Mouse (Mus musculus) heart, adult 11 months (tissue): ENCODE measurements around the gene Pramef12.
A peak's percentile ranks its signal among the peaks of the same experiment; 100 is the strongest.

ENCODE experiments used
- DNase-seq: peaks from one replicate; pipeline ENCODE4 v3.0.0; 2022

Gene Pramef12

DNA sequence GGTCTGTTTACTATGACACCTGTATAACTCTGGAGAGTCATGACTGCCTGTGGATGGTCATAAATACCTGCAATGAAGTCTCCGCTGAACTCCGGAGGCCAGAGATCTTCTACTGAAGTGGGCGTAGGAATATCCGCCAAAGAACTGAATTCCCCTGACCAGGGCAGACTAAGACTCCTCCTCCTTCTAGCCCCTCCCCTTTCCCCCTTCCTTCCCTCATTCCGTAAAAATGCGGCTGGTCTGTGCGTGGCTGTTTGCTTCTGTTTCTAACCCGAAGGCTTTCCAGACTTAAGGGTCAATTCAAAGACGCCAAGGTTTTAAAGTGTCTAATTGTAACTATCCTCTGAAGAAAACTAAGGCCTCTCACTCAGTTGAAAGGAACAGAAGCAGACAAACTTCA lies at the start of gene Pramef12:
TSS of gene Pramef12 (minus strand) at position 175 of the 400 bp plus-strand sequence.
- DNase-seq, result no peak

- DNase-seq, result peak; percentile 21
Observed at GRCm38 (mm10) chr4:144453217-144453616, 45.0 kb upstream of the Pramef12 start, which contains the start of gene Gm9944. TSS of gene Gm9944 (minus strand) at chr4:144453317.

- peak; percentile 0 for DNase-seq
Observed at GRCm38 (mm10) chr4:144448546-144448945, 40.3 kb upstream of the Pramef12 start.

- no peak for DNase-seq
Observed at GRCm38 (mm10) chr4:144441582-144441981, 33.3 kb upstream of the Pramef12 start.

GRCm38 (mm10) chr4:144441095-144441494 lies 32.8 kb upstream of the Pramef12 start:
- DNase-seq, result no peak

- DNase-seq, result no peak
Observed at GRCm38 (mm10) chr4:144438672-144439071, 30.4 kb upstream of the Pramef12 start, which contains the start of gene 1700012P22Rik. TSS of gene 1700012P22Rik (minus strand) at chr4:144438772.

- DNase-seq, result no peak
Observed at GRCm38 (mm10) chr4:144433216-144433615, 25.0 kb upstream of the Pramef12 start.

GRCm38 (mm10) chr4:144430723-144431122 lies 22.5 kb upstream of the Pramef12 start:
- no peak for DNase-seq

- DNase-seq, result peak; percentile 4
Observed at GRCm38 (mm10) chr4:144428868-144429267, 20.6 kb upstream of the Pramef12 start.

GRCm38 (mm10) chr4:144424590-144424989 lies 16.3 kb upstream of the Pramef12 start:
- no peak for DNase-seq

DNA sequence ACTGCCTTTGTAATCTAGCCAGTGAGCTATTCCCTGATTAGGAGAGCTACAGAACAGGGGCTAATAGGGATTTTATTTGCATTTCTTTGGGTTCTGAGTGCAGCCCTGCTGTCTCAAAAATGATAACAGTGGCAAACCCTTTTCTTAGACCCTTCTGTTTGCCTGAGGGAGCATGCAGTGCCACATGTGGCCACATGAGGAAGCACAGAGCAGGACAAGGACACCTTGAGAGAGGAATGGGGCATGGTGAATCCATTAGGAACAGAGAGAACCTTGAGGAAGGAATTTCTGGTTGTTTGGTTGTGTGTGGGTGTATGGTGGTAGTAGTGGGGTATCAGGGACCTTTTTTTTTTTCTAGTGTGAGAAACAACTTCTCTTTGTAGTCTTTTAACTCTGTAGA lies 12.4 kb upstream of the Pramef12 start:
- no peak for DNase-seq

GRCm38 (mm10) chr4:144406261-144406660 lies 2.0 kb downstream of the Pramef12 start:
- DNase-seq, result peak; percentile 63

GRCm38 (mm10) chr4:144404456-144405086 lies 3.7 kb downstream of the Pramef12 start:
- peak; percentile 73 for DNase-seq

DNA sequence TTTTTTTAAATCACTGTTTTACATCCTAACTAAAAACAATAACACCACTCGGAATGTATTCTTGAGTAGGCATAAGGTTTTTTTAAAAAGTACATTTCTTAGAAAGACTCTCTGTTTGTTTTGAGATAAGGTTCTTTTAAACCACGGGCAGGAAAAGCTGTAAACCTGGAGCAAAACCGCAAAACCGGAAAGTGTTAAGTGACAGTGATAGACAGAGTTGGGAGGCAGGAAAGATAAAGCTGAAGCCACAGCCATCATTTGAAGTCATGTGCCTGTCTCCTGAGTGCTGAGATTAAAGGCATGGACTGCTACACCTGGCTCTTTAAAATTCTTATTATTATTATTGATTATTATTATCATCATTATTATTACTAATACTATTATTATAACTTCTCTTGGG lies 5.6 kb downstream of the Pramef12 start:
- no peak for DNase-seq

DNA sequence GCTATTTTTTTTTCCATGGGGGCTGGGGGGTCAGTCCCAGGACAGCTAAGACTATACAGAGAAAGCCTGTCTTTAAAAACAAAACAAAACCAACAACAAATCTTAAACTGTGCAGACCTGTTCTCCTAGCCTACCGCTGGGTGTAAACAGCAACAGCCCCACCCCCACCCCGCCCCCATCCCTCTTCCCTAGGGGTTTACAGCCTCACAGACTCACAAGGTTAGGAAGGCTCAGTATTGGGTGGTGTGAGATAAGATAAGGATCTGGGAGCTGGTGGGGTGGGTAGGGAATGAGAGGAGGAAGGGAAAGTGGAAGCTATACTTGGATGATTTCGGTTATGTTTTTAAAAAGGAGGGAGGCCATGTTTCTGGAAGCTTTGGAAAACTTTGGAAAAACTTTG lies 11.9 kb downstream of the Pramef12 start:
- DNase-seq, result peak; percentile 65

DNA sequence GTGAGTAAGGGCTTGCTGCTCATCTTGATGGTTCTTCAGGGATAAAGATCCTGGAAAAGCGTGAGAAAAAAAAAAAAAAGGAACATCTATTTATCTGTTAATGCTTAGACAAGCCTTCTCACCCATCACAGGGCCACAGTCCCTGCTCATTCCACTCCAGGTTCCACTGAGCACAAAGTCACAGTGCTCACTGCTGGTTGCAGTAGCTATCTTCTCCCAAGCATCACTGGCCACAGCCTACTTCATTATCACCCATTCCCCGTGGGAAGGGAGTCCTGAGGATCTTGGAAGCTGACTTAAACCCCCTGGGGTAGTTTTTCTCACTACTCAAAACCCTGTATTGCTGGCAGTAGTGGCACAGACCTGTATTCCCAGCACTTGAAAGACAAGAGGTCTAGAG lies 30.4 kb downstream of the Pramef12 start, which contains the start of gene Pramef20:
TSS of gene Pramef20 (minus strand) at position 23 of the 400 bp plus-strand sequence.
- peak; percentile 54 for DNase-seq

DNA sequence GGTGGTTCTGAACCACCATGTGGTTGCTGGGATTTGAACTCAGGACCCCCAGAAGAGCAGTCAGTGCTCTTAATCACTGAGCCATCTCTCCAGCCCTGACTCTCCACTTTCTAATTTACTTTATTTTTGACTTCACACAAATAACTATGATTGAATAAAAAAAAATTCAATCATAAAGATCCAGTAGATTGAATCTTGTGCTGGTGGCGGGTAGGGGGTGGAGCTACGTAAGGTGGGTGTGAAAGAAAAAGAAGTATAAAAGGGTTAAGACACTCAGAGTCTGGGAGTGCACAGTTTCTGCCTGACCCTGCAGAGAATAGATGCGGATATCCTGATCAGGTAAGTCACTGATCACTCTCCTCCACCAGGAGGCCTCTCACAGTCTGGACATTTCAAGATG lies 50.6 kb downstream of the Pramef12 start, which contains the start of gene Gm13119:
TSS of gene Gm13119 (plus strand) at position 301 of the 400 bp plus-strand sequence.
- DNase-seq, result peak; percentile 24
